Comparison of ENCODE assay signal across 8 mouse cellular contexts in genomic region chr19:46037925-46038850, GRCm38 (mm10). TPM values are rescaled to one million over a fixed set of nuclear protein-coding genes. Genes with fewer than 3 reads are reported as not detected.
DNase-seq lines count a peak whose midpoint lies in the region; ATAC-seq and TF ChIP-seq lines count a peak whose summit lies in the region.

No protein-coding gene starts in this region.

- peaks cover 34% of the 10 kb centered on the region for H3K36me3 ChIP-seq in heart, embryonic 16.5 days (ENCODE audit: control insufficient read depth, insufficient read depth)
- H3K36me3 ChIP-seq in liver, postnatal 0 days (replicated peaks; ENCODE audit: insufficient read depth, low read length) = peaks cover 33% of the 10 kb centered on the region

- no peaks in the 10 kb centered on the region for H3K27me3 ChIP-seq in heart, embryonic 16.5 days (ENCODE audit: control insufficient read depth, insufficient read depth, low read length)
- H3K27me3 ChIP-seq in liver, postnatal 0 days (ENCODE audit: insufficient read depth, low read length) = no peaks in the 10 kb centered on the region

- no peaks in the 10 kb centered on the region for H3K9me3 ChIP-seq in heart, embryonic 16.5 days (replicated peaks; ENCODE audit: control insufficient read depth, low read length)
- H3K9me3 ChIP-seq in liver, postnatal 0 days (ENCODE audit: low read length) = no peaks in the 10 kb centered on the region

- H3K4me1 ChIP-seq in heart, embryonic 16.5 days (ENCODE audit: control insufficient read depth, insufficient read depth, low read length) = peaks cover 54% of the 10 kb centered on the region
- peaks cover 56% of the 10 kb centered on the region for H3K4me1 ChIP-seq in liver, postnatal 0 days (ENCODE audit: insufficient read depth)

- peak; percentile 37 for DNase-seq in left cerebral cortex, postnatal 4 days
- DNase-seq in left cerebral cortex, adult 18-20 months (ENCODE audit: low spot score in 2 of 2) = no peak
- DNase-seq in cerebellum, adult 8-10 months = peak; percentile 41
- peak; percentile 36 for DNase-seq in liver, postnatal 0 days
- DNase-seq in left cerebral cortex, postnatal 14 days (ENCODE audit: low spot score in 2 of 2) = no peak
- DNase-seq in ovary, adult 18-20 months (ENCODE audit: low spot score) = no peak

- peak overlapping the region; percentile 86 for H3K4me3 ChIP-seq in heart, embryonic 16.5 days (ENCODE audit: low read length)
- H3K4me3 ChIP-seq in liver, postnatal 0 days (ENCODE audit: low read depth, low read length) = peak overlapping the region; percentile 82

- TF ChIP-seq EP300 in liver, postnatal 0 days (IDR thresholded peaks at IDR 0.05; ENCODE audit: low read depth) = no peak

- H3K9ac ChIP-seq in heart, embryonic 16.5 days (ENCODE audit: low read length) = peak overlapping the region; percentile 95
- H3K9ac ChIP-seq in liver, postnatal 0 days (replicated peaks) = peak overlapping the region; percentile 94

- no peak for TF ChIP-seq CTCF in liver, postnatal 0 days (IDR thresholded peaks at IDR 0.05; ENCODE audit: low read depth)

- H3K4me2 ChIP-seq in heart, embryonic 16.5 days (ENCODE audit: low read depth, low read length) = peak overlapping the region; percentile 97
- H3K4me2 ChIP-seq in liver, postnatal 0 days (ENCODE audit: low read depth, low read length) = peak overlapping the region; percentile 90

- WGBS in heart, embryonic 16.5 days = 7% methylated on average over 13 of the region's 13 CpGs
- 12% methylated on average over 13 of the region's 13 CpGs for WGBS in liver, postnatal 0 days (ENCODE audit: insufficient replicate concordance)

- ATAC-seq in heart, embryonic 16.5 days (replicated peaks; ENCODE audit: extremely low read depth, insufficient read depth, low FRiP score) = no peak
- no peak for ATAC-seq in liver, postnatal 0 days
- no peak for ATAC-seq in erythroid progenitor cell, adult 5-6 weeks (replicated peaks; ENCODE audit: low FRiP score, poor library complexity, severe bottlenecking)

- intact Hi-C loops in left cerebral cortex, postnatal 4 days (cut with DNase I) = no loop called here
- intact Hi-C loops in left cerebral cortex, postnatal 14 days (cut with DNase I) = no loop called here

- peak overlapping the region; percentile 91 for H3K27ac ChIP-seq in heart, embryonic 16.5 days (ENCODE audit: low read length)
- peak overlapping the region; percentile 93 for H3K27ac ChIP-seq in liver, postnatal 0 days (ENCODE audit: low read depth)

RNA-seq across cellular contexts. Expression of gene Pprc1, which starts 6.5 kb away (rescaled TPM):
- 10 to 100 TPM; 42.9 to 46.7 TPM for total RNA-seq in left cerebral cortex, postnatal 4 days (2021)
- total RNA-seq in left cerebral cortex, adult 18-20 months (2021) = 10 to 100 TPM; 26.1 to 33.3 TPM
- polyA plus RNA-seq in heart, embryonic 16.5 days (2015; fragmentation: Nextera tagmentation; extraction: Ambion mirVana) = 19.3 and 22.4 TPM in 2 replicates
- 7.7 and 8.1 TPM in 2 replicates for polyA plus RNA-seq in liver, postnatal 0 days (2015; fragmentation: Nextera tagmentation; extraction: Ambion mirVana)
- 69.2 and 76.8 TPM in 2 replicates for total RNA-seq in erythroid progenitor cell, adult 5-6 weeks (2015; ENCODE audit: low replicate concordance)
- 76.5 and 82.0 TPM in 2 replicates for total RNA-seq in erythroid progenitor cell, adult 5-6 weeks (2017; ENCODE audit: low replicate concordance)
- total RNA-seq in left cerebral cortex, postnatal 14 days (2021) = 10 to 100 TPM; 26.6 to 28.5 TPM

RNA-seq across cellular contexts. Expression of gene Ldb1, which starts 6.8 kb away (rescaled TPM):
- 100 to 1,000 TPM; 151 to 153 TPM for total RNA-seq in left cerebral cortex, postnatal 4 days (2021)
- 100 to 1,000 TPM; 113 to 123 TPM for total RNA-seq in left cerebral cortex, adult 18-20 months (2021)
- polyA plus RNA-seq in heart, embryonic 16.5 days (2015; fragmentation: Nextera tagmentation; extraction: Ambion mirVana) = 68.0 and 81.9 TPM in 2 replicates
- polyA plus RNA-seq in liver, postnatal 0 days (2015; fragmentation: Nextera tagmentation; extraction: Ambion mirVana) = 32.3 and 34.4 TPM in 2 replicates
- 45.3 and 53.3 TPM in 2 replicates for total RNA-seq in erythroid progenitor cell, adult 5-6 weeks (2015; ENCODE audit: low replicate concordance)
- 62.8 and 77.5 TPM in 2 replicates for total RNA-seq in erythroid progenitor cell, adult 5-6 weeks (2017; ENCODE audit: low replicate concordance)
- total RNA-seq in left cerebral cortex, postnatal 14 days (2021) = 100 to 1,000 TPM in 1 of 2 experiments, 10 to 100 TPM in 1; 89.7 to 101 TPM

RNA-seq across cellular contexts. Expression of gene Hps6, which starts 34.9 kb away (rescaled TPM):
- 1 to 10 TPM; 4.3 to 4.5 TPM for total RNA-seq in left cerebral cortex, postnatal 4 days (2021)
- 1 to 10 TPM; 7.8 to 8.4 TPM for total RNA-seq in left cerebral cortex, adult 18-20 months (2021)
- 7.4 and 8.5 TPM in 2 replicates for polyA plus RNA-seq in heart, embryonic 16.5 days (2015; fragmentation: Nextera tagmentation; extraction: Ambion mirVana)
- 2.0 and 2.2 TPM in 2 replicates for polyA plus RNA-seq in liver, postnatal 0 days (2015; fragmentation: Nextera tagmentation; extraction: Ambion mirVana)
- total RNA-seq in erythroid progenitor cell, adult 5-6 weeks (2015; ENCODE audit: low replicate concordance) = not detected in 2 replicates
- 1.2 TPM in 1 of 2 replicates, not detected in the other for total RNA-seq in erythroid progenitor cell, adult 5-6 weeks (2017; ENCODE audit: low replicate concordance)
- 1 to 10 TPM; 3.8 to 4.6 TPM for total RNA-seq in left cerebral cortex, postnatal 14 days (2021)

RNA-seq across cellular contexts. Expression of gene Nolc1, which starts 37.5 kb away (rescaled TPM):
- 10 to 100 TPM; 47.8 to 56.4 TPM for total RNA-seq in left cerebral cortex, postnatal 4 days (2021)
- 10 to 100 TPM; 47.0 to 50.2 TPM for total RNA-seq in left cerebral cortex, adult 18-20 months (2021)
- 42.5 and 53.8 TPM in 2 replicates for polyA plus RNA-seq in heart, embryonic 16.5 days (2015; fragmentation: Nextera tagmentation; extraction: Ambion mirVana)
- polyA plus RNA-seq in liver, postnatal 0 days (2015; fragmentation: Nextera tagmentation; extraction: Ambion mirVana) = 23.1 and 26.9 TPM in 2 replicates
- 9.6 and 16.2 TPM in 2 replicates for total RNA-seq in erythroid progenitor cell, adult 5-6 weeks (2015; ENCODE audit: low replicate concordance)
- 18.5 and 27.3 TPM in 2 replicates for total RNA-seq in erythroid progenitor cell, adult 5-6 weeks (2017; ENCODE audit: low replicate concordance)
- total RNA-seq in left cerebral cortex, postnatal 14 days (2021) = 10 to 100 TPM; 37.6 to 38.8 TPM

RNA-seq across cellular contexts. Expression of gene Armh3, which starts 39.9 kb away (rescaled TPM):
- total RNA-seq in left cerebral cortex, postnatal 4 days (2021) = 10 to 100 TPM; 25.6 to 27.1 TPM
- 10 to 100 TPM; 17.5 to 20.2 TPM for total RNA-seq in left cerebral cortex, adult 18-20 months (2021)
- polyA plus RNA-seq in heart, embryonic 16.5 days (2015; fragmentation: Nextera tagmentation; extraction: Ambion mirVana) = 14.8 and 15.3 TPM in 2 replicates
- 3.1 and 3.5 TPM in 2 replicates for polyA plus RNA-seq in liver, postnatal 0 days (2015; fragmentation: Nextera tagmentation; extraction: Ambion mirVana)
- total RNA-seq in erythroid progenitor cell, adult 5-6 weeks (2015; ENCODE audit: low replicate concordance) = 0.72 and 3.4 TPM in 2 replicates
- 1.2 and 2.0 TPM in 2 replicates for total RNA-seq in erythroid progenitor cell, adult 5-6 weeks (2017; ENCODE audit: low replicate concordance)
- total RNA-seq in left cerebral cortex, postnatal 14 days (2021) = 10 to 100 TPM; 20.8 to 21.9 TPM

Comparison
In these comparisons a context has a peak if more than half of its experiments do, and no peak if none do; other contexts are left out.
1. DNase-seq: peak in left cerebral cortex, postnatal 4 days (single experiment), cerebellum, adult 8-10 months (single experiment) and liver, postnatal 0 days (single experiment); none in left cerebral cortex, adult 18-20 months (0 of 2), left cerebral cortex, postnatal 14 days (0 of 2) and ovary, adult 18-20 months (single experiment).